Mouse (Mus musculus): ENCODE results near the gene Fam181a. TPM values are rescaled to one million over a fixed set of nuclear protein-coding genes. Genes with fewer than 3 reads are reported as not detected.

Gene Fam181a
- total RNA-seq, 2 experiments from 2014 or later: 4.9 to 7.0 TPM

- intact Hi-C loops (cut with DNase I): no loop called here
- DNase-seq: no peak
Observed at GRCm38 (mm10) chr12:103352735-103353134, 42.0 kb downstream of the Fam181a start.

DNA sequence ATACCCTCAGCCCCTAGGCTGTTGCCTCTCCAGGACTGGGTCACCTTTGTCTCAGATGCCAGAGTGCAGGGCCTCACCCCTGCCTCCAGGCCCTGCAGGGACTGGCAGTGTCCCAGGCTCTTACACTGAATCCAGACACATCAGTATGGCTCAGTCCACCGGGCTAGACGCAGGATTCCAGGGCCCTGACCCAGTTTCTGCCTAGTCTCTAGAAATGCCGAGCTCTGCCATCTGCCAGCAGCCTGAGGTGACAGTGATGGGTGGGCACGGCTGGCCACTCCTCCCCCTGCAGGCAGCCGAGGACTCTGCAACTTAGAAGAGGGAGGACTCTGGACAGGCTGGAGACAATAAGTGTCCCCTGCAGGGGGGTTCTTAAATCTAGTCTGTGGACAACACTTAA, 42.8 kb downstream of the Fam181a start:
- peak; percentile 73 for DNase-seq

GRCm38 (mm10) chr12:103355746-103356414, 45.1 kb downstream of the Fam181a start, which contains the start of gene Asb2:
TSS of gene Asb2 (minus strand) at chr12:103356001.
- DNase-seq: no peak
- intact Hi-C loops (cut with DNase I): no loop called here

More for the DNA sequence above, 42.8 kb downstream of the Fam181a start:
- intact Hi-C loops (cut with DNase I): no loop called here

DNA sequence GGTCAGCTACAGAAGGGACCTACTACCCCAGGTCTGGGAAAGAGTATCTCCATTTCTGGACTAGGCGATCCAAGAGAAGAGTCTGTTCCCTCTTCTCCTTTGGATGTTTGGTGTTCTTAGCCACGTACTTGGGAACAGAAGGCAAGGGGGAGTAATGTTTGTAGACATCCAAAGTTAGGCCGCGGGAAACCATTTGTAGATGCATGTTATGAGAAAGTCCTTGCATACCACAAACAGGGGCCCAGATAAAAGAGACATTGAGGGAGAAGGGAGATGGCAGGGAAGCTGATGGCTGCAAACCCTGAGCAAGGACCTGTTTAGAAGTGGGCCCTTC, 45.6 kb downstream of the Fam181a start:
- no peak for DNase-seq
- intact Hi-C loops (cut with DNase I): no loop called here

GRCm38 (mm10) chr12:103358216-103358615, 47.4 kb downstream of the Fam181a start:
- intact Hi-C loops (cut with DNase I): no loop called here
- no peak for DNase-seq

DNA sequence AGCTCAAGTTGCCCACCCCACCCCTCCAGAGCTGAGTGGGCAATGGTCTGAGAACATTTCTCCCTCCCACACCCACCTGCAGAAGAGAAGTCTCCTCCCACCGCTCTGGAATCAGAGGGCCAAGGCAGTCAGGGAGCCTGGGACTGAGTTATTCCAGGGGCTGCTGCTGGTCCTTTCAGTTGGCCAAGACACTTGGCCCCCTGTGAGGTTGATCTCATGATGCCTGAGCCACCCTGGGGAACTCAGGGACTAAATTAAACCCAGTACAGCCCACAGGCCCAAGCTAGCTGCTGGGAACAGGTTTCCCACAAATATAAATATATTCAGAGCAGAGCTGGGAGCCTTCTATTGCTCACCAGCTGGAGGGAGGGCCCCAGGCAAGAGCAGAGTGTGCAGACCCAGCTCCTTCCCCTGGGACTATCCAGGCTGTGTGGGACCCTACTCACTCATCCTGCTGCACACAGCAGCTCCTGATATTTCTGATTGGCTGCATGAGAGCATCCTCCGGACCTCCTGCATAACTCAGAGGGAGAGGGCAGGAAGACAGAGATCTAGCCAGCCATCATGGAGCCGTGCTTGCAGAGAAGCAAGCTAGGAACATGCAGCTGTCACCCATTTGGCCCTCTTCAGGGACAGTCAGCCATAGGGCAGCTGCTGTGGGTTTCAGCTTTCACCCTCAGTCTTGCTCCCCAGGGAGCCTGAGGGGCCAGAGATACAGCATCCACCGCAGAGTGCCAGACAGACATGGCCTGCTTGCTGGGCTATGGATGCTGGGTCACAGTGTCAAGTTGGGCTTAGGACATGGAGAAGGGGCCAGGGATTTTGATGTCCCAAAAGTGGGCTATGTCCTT, 48.4 kb downstream of the Fam181a start:
- intact Hi-C loops (cut with DNase I): no loop called here
- DNase-seq: no peak

DNA sequence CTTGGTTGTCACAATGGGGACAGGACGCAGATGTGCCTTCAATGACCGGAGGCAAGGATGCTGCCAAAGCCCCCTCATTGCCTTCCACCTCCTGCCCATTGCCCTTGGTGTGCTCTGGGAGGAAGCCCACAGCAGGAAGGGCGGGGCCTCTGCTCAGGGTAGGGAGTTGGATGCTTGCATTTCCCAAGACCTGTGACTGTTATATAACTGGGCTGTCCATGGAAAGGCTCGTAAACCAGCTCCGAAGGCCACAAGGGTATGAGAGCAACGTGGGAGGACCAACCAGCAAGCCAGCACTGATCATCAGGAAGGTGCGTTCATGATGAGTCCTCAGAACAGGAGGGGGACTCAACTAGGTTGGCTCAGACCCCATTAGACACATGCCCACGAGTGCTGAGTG, 50.0 kb downstream of the Fam181a start:
- DNase-seq: no peak
- intact Hi-C loops (cut with DNase I): no loop called here

DNA sequence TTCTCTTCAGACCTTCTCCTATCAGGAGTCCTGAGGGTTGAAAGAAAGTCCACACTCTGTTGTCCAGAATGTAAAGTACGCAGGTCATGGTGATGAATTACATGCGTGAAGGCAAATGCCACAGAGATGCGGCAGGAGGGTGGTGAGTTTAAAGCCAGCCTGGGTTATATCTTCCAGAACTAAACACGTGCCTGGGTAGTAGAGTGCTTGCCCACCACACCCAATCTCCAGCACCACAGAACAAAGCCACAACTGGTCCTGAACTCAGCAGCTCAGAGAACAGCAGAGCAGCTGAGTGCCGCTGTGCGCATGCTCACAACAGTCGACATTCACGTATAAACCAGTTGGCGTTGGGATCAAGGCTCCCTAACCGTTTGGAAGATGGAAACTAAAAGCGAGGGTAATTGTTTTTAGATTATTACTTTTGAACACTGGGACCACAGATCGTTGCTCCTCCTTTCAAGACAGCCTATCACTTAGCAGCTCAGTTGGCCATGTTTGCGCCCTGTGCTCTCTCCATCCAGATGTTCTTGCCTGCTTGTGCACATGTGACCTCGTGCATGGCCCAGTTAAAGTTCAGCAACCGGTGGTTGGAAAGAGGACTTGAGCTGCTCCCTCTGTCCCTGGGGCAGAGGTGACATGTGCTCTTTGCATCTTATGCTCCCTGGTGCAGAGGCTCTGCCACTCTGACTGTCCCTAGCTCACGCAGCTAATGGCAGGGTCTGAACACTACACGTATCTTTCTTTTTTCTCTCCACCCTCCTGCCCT, 50.9 kb downstream of the Fam181a start:
- no peak for DNase-seq
- intact Hi-C loops (cut with DNase I): no loop called here

GRCm38 (mm10) chr12:103362336-103362735, 51.6 kb downstream of the Fam181a start:
- DNase-seq: no peak
- intact Hi-C loops (cut with DNase I): no loop called here

Other genes starting within 250 kb of the Fam181a start
- 1 to 10 TPM in 1 of 2 experiments, under 1 TPM in 1; 0.62 to 1.8 TPM for gene Prima1, start 68.8 kb upstream of the Fam181a start, total RNA-seq (2021)
- 1 to 10 TPM; 1.4 to 1.8 TPM for gene Asb2, start 45.0 kb downstream of the Fam181a start, total RNA-seq (2021)
- gene Otub2, start 77.7 kb downstream of the Fam181a start, total RNA-seq (2021): 10 to 100 TPM; 17.4 to 17.7 TPM
- gene 9330161L09Rik, start 96.8 kb downstream of the Fam181a start, total RNA-seq (2021): 1 to 10 TPM; 2.6 to 5.7 TPM
- gene Ddx24, start 114.9 kb downstream of the Fam181a start, total RNA-seq (2021): 100 to 1,000 TPM; 123 to 143 TPM
- 10 to 100 TPM; 19.2 to 23.7 TPM for gene Ifi27, start 123.2 kb downstream of the Fam181a start, total RNA-seq (2021)
- 1 to 10 TPM; 1.6 to 2.1 TPM for gene Ifi27l2a, start 132.7 kb downstream of the Fam181a start, total RNA-seq (2021)
- gene Ifi27l2b, start 146.2 kb downstream of the Fam181a start, total RNA-seq (2021): not detected
- 1 to 10 TPM; 7.2 to 8.1 TPM for gene Ppp4r4, start 221.3 kb downstream of the Fam181a start, total RNA-seq (2021)

Data from left cerebral cortex, postnatal 4 days (tissue).